Mouse (Mus musculus) brain, embryonic 14.5 days (tissue): ENCODE data around the gene Ugt1a5.

ENCODE experiments used
- CTCF ChIP-seq: fragments of 200-500 bp; IDR thresholded peaks from 2 replicates; pipeline ENCODE4 v1.5.1; 2012; ENCODE audit warnings: inconsistent platforms, mild to moderate bottlenecking, moderate library complexity, borderline replicate concordance; ENCODE audit not compliant: insufficient read depth, insufficient read length; ENCODE audit errors: extremely low read depth
- POLR2A ChIP-seq: fragments of 200-500 bp; IDR thresholded peaks from 2 replicates; pipeline ENCODE4 v1.6.1; 2012; ENCODE audit warnings: mild to moderate bottlenecking, inconsistent platforms, borderline replicate concordance; ENCODE audit not compliant: poor library complexity, insufficient read depth, insufficient read length, severe bottlenecking; ENCODE audit errors: extremely low read depth

DNA sequence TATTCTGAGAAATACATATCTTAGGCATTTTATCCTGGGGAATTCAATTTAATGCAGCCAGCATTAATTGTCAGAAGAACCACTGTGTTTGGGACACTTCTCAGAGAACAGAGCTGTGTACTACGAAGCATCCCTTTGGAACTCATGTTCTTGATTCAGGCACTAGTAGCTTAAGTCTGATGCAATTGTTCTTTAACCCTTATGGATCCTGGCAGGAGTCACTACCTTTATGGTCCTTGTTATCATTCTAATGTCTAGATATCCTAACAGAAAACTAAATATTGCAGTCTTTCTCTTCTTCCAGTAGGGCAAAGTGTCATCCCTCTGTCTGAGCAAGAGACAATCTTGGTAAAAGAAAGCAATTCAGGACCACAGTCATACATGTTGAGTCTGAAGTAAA lies 47.2 kb downstream of the Ugt1a5 start:
- no peak for TF ChIP-seq CTCF
- no peak for TF ChIP-seq POLR2A
